Mouse (Mus musculus): ENCODE results near the gene Slc35b2. TPM values are rescaled to one million over a fixed set of nuclear protein-coding genes. Genes with fewer than 3 reads are reported as not detected.

Gene Slc35b2
- polyA plus RNA-seq, 1 experiment from 2014 or later: 118 TPM

- Histone ChIP-seq H3K36me3 (peaks cover 30% of the 10 kb centered on the region), H3K27me3 (ENCODE audit: insufficient read depth, poor library complexity, severe bottlenecking) (no peaks in the 10 kb centered on the region), H3K9me3 (no peaks in the 10 kb centered on the region), H3K27ac (peak overlapping the region; percentile 88), H3K4me1 (peaks cover 44% of the 10 kb centered on the region), H3K4me3 (peak overlapping the region; percentile 28)
- no peak for DNase-seq (ENCODE audit: low spot score)
- 29% methylated on average over 12 of the region's 12 CpGs for WGBS
Measured at GRCm38 (mm10) chr17:45584096-45584896, 20.6 kb downstream of the Slc35b2 start.

GRCm38 (mm10) chr17:45584939-45585678 is 21.4 kb downstream of the Slc35b2 start:
- Histone ChIP-seq H3K4me1 (peaks cover 44% of the 10 kb centered on the region), H3K27me3 (ENCODE audit: insufficient read depth, poor library complexity, severe bottlenecking) (no peaks in the 10 kb centered on the region), H3K4me3 (peak overlapping the region; percentile 28; the same call in 1 of the 2 replicates), H3K27ac (peak overlapping the region; percentile 88), H3K36me3 (peaks cover 38% of the 10 kb centered on the region), H3K9me3 (no peaks in the 10 kb centered on the region)
- WGBS: 7% methylated on average over 14 of the region's 14 CpGs
- peak; percentile 94 for DNase-seq (ENCODE audit: low spot score)

GRCm38 (mm10) chr17:45585725-45586448 is 22.2 kb downstream of the Slc35b2 start:
- WGBS: 56% methylated on average over 23 of the region's 23 CpGs
- H3K9me3 ChIP-seq: no peaks in the 10 kb centered on the region
- DNase-seq (ENCODE audit: low spot score): no peak
- peak overlapping the region; percentile 25; the same call in 1 of the 2 replicates for H3K4me3 ChIP-seq
- H3K36me3 ChIP-seq: peaks cover 38% of the 10 kb centered on the region
- H3K27me3 ChIP-seq (ENCODE audit: insufficient read depth, poor library complexity, severe bottlenecking): no peaks in the 10 kb centered on the region
- H3K4me1 ChIP-seq: peaks cover 43% of the 10 kb centered on the region
- H3K27ac ChIP-seq: peak overlapping the region; percentile 88

GRCm38 (mm10) chr17:45586449-45586837 is 22.8 kb downstream of the Slc35b2 start:
- no peak for DNase-seq (ENCODE audit: low spot score)
- Histone ChIP-seq H3K4me1 (peaks cover 44% of the 10 kb centered on the region), H3K27me3 (ENCODE audit: insufficient read depth, poor library complexity, severe bottlenecking) (no peaks in the 10 kb centered on the region), H3K27ac (no peak overlapping the region), H3K4me3 (no peak overlapping the region), H3K9me3 (no peaks in the 10 kb centered on the region), H3K36me3 (peaks cover 38% of the 10 kb centered on the region)
- WGBS: 95% methylated on average over 3 of the region's 3 CpGs

- no peak overlapping the region for H3K4me3 ChIP-seq
- 90% methylated on average over 7 of the region's 7 CpGs for WGBS
- peaks cover 38% of the 10 kb centered on the region for H3K36me3 ChIP-seq
- no peak overlapping the region for H3K27ac ChIP-seq
- peaks cover 51% of the 10 kb centered on the region for H3K4me1 ChIP-seq
- no peaks in the 10 kb centered on the region for H3K9me3 ChIP-seq
- H3K27me3 ChIP-seq (ENCODE audit: insufficient read depth, poor library complexity, severe bottlenecking): 0 out of 2 replicates have a peak, but pooled peaks cover 6% of the 10 kb centered on the region
- no peak for DNase-seq (ENCODE audit: low spot score)
Measured at GRCm38 (mm10) chr17:45588370-45588769, 24.7 kb downstream of the Slc35b2 start.

- peaks cover 38% of the 10 kb centered on the region for H3K36me3 ChIP-seq
- peaks cover 55% of the 10 kb centered on the region for H3K4me1 ChIP-seq
- 98% methylated on average over 7 of the region's 7 CpGs for WGBS
- H3K4me3 ChIP-seq: no peak overlapping the region
- H3K27ac ChIP-seq: no peak overlapping the region
- no peaks in the 10 kb centered on the region for H3K9me3 ChIP-seq
- DNase-seq (ENCODE audit: low spot score): no peak
- H3K27me3 ChIP-seq (ENCODE audit: insufficient read depth, poor library complexity, severe bottlenecking): peaks cover 15% of the 10 kb centered on the region
Measured at GRCm38 (mm10) chr17:45589236-45589635, 25.6 kb downstream of the Slc35b2 start.

- Histone ChIP-seq H3K4me3 (no peak overlapping the region), H3K9me3 (no peaks in the 10 kb centered on the region), H3K27me3 (ENCODE audit: insufficient read depth, poor library complexity, severe bottlenecking) (peaks cover 21% of the 10 kb centered on the region), H3K27ac (no peak overlapping the region), H3K4me1 (peaks cover 55% of the 10 kb centered on the region), H3K36me3 (peaks cover 38% of the 10 kb centered on the region)
- 89% methylated on average over 8 of the region's 8 CpGs for WGBS
- no peak for DNase-seq (ENCODE audit: low spot score)
Measured at GRCm38 (mm10) chr17:45589844-45590243, 26.2 kb downstream of the Slc35b2 start.

- WGBS: 69% methylated on average over 6 of the region's 6 CpGs
- no peak for DNase-seq (ENCODE audit: low spot score)
- Histone ChIP-seq H3K4me3 (no peak overlapping the region), H3K4me1 (peaks cover 55% of the 10 kb centered on the region), H3K27me3 (ENCODE audit: insufficient read depth, poor library complexity, severe bottlenecking) (peaks cover 26% of the 10 kb centered on the region), H3K27ac (no peak overlapping the region), H3K9me3 (no peaks in the 10 kb centered on the region), H3K36me3 (peaks cover 38% of the 10 kb centered on the region)
Measured at GRCm38 (mm10) chr17:45590410-45590809, 26.7 kb downstream of the Slc35b2 start.

GRCm38 (mm10) chr17:45591701-45592605 is 28.3 kb downstream of the Slc35b2 start:
- Histone ChIP-seq H3K36me3 (peaks cover 28% of the 10 kb centered on the region), H3K9me3 (no peaks in the 10 kb centered on the region), H3K4me1 (peaks cover 60% of the 10 kb centered on the region), H3K4me3 (peak overlapping the region; percentile 77), H3K27me3 (ENCODE audit: insufficient read depth, poor library complexity, severe bottlenecking) (peaks cover 40% of the 10 kb centered on the region), H3K27ac (peak overlapping the region; percentile 80)
- DNase-seq (ENCODE audit: low spot score): no peak
- 44% methylated on average over 16 of the region's 16 CpGs for WGBS

- WGBS: 32% methylated on average over 8 of the region's 8 CpGs
- H3K4me3 ChIP-seq: peak overlapping the region; percentile 77
- H3K9me3 ChIP-seq: no peaks in the 10 kb centered on the region
- DNase-seq (ENCODE audit: low spot score): no peak
- peaks cover 67% of the 10 kb centered on the region for H3K4me1 ChIP-seq
- H3K36me3 ChIP-seq: peaks cover 22% of the 10 kb centered on the region
- H3K27me3 ChIP-seq (ENCODE audit: insufficient read depth, poor library complexity, severe bottlenecking): peaks cover 41% of the 10 kb centered on the region
- peak overlapping the region; percentile 80 for H3K27ac ChIP-seq
Measured at GRCm38 (mm10) chr17:45592606-45593431, 29.1 kb downstream of the Slc35b2 start.

GRCm38 (mm10) chr17:45593479-45593878 is 29.8 kb downstream of the Slc35b2 start:
- H3K27me3 ChIP-seq (ENCODE audit: insufficient read depth, poor library complexity, severe bottlenecking): peaks cover 41% of the 10 kb centered on the region
- DNase-seq (ENCODE audit: low spot score): peak; percentile 94
- peak overlapping the region; percentile 80; the same call in 1 of the 2 replicates for H3K27ac ChIP-seq
- H3K4me1 ChIP-seq: peaks cover 69% of the 10 kb centered on the region
- peak overlapping the region; percentile 77 for H3K4me3 ChIP-seq
- 9% methylated on average over 8 of the region's 8 CpGs for WGBS
- H3K36me3 ChIP-seq: peaks cover 16% of the 10 kb centered on the region
- no peaks in the 10 kb centered on the region for H3K9me3 ChIP-seq

Data from heart, embryonic 10.5 days (tissue).